Mouse (Mus musculus): Measurements from ENCODE around the gene Ahcyl2. TPM values are rescaled to one million over a fixed set of nuclear protein-coding genes. Genes with fewer than 3 reads are reported as not detected.

The Ahcyl2 gene
- polyA plus RNA-seq, 1 experiment from 2014 or later = 28.9 TPM

GRCm38 (mm10) chr6:29833568-29834255 is 65.9 kb downstream of the Ahcyl2 start:
- Histone ChIP-seq H3K36me3 (ENCODE audit: control insufficient read depth, insufficient read depth, low read length) (no peaks in the 10 kb centered on the region), H3K9me3 (ENCODE audit: control insufficient read depth, low read length) (no peaks in the 10 kb centered on the region), H3K27me3 (ENCODE audit: control insufficient read depth, insufficient read depth, low read length) (no peaks in the 10 kb centered on the region), H3K27ac (ENCODE audit: low read depth, low read length) (no peak overlapping the region), H3K4me2 (ENCODE audit: low read depth, low read length) (no peak overlapping the region), H3K4me3 (ENCODE audit: low read depth, low read length) (no peak overlapping the region), H3K9ac (replicated peaks; ENCODE audit: low read depth, low read length) (no peak overlapping the region), H3K4me1 (ENCODE audit: control insufficient read depth, insufficient read depth, low read length) (no peaks in the 10 kb centered on the region)
- WGBS = 74% methylated on average over 4 of the region's 4 CpGs
- no peak for ATAC-seq (ENCODE audit: low read depth)

DNA sequence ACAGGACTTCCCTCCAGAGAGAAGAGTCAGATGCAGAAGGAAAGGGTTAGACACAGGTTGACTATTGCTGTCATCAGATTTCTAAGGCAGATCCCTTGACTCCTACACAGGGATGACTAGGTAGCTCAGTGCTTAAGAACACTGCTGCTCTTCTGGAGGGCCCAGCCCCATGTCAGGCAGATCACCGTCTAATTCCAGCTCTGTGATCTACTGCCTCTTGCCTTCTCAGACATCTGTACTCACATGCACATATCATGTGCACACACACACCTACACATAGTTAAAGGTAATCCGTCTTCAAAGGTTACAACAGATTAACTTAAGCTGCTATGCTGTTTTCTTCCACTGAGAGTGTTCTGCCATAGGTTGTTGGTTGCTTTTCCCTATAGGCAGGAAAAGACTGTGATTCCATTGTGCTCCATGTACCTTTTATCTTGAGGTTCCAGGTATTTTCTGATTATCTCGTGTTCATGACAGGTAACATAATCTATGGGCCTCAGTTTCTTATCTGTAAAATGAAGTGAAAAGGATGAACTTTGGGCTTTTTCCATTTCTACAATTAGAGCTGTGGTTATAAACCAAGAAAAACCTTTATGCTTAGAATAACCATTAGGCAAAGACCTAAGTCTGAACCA is 67.8 kb downstream of the Ahcyl2 start:
- H3K4me1 ChIP-seq (ENCODE audit: control insufficient read depth, insufficient read depth, low read length) = no peaks in the 10 kb centered on the region
- WGBS = 89% methylated on average over 3 of the region's 3 CpGs
- H3K4me2 ChIP-seq (ENCODE audit: low read depth, low read length) = no peak overlapping the region
- no peak overlapping the region for H3K27ac ChIP-seq (ENCODE audit: low read depth, low read length)
- H3K27me3 ChIP-seq (ENCODE audit: control insufficient read depth, insufficient read depth, low read length) = no peaks in the 10 kb centered on the region
- no peaks in the 10 kb centered on the region for H3K36me3 ChIP-seq (ENCODE audit: control insufficient read depth, insufficient read depth, low read length)
- H3K9ac ChIP-seq (replicated peaks; ENCODE audit: low read depth, low read length) = no peak overlapping the region
- H3K9me3 ChIP-seq (ENCODE audit: control insufficient read depth, low read length) = no peaks in the 10 kb centered on the region
- H3K4me3 ChIP-seq (ENCODE audit: low read depth, low read length) = no peak overlapping the region
- no peak for ATAC-seq (ENCODE audit: low read depth)

GRCm38 (mm10) chr6:29837579-29837978 is 69.8 kb downstream of the Ahcyl2 start:
- ATAC-seq (ENCODE audit: low read depth) = no peak
- no peaks in the 10 kb centered on the region for H3K9me3 ChIP-seq (ENCODE audit: control insufficient read depth, low read length)
- H3K36me3 ChIP-seq (ENCODE audit: control insufficient read depth, insufficient read depth, low read length) = no peaks in the 10 kb centered on the region
- no peak overlapping the region for H3K27ac ChIP-seq (ENCODE audit: low read depth, low read length)
- WGBS = 93% methylated on average over 2 of the region's 2 CpGs
- H3K27me3 ChIP-seq (ENCODE audit: control insufficient read depth, insufficient read depth, low read length) = no peaks in the 10 kb centered on the region
- no peak overlapping the region for H3K4me3 ChIP-seq (ENCODE audit: low read depth, low read length)
- H3K9ac ChIP-seq (replicated peaks; ENCODE audit: low read depth, low read length) = no peak overlapping the region
- H3K4me2 ChIP-seq (ENCODE audit: low read depth, low read length) = no peak overlapping the region
- H3K4me1 ChIP-seq (ENCODE audit: control insufficient read depth, insufficient read depth, low read length) = no peaks in the 10 kb centered on the region

GRCm38 (mm10) chr6:29838531-29838930 is 70.7 kb downstream of the Ahcyl2 start:
- no peak overlapping the region for H3K4me2 ChIP-seq (ENCODE audit: low read depth, low read length)
- no peaks in the 10 kb centered on the region for H3K36me3 ChIP-seq (ENCODE audit: control insufficient read depth, insufficient read depth, low read length)
- H3K9ac ChIP-seq (replicated peaks; ENCODE audit: low read depth, low read length) = no peak overlapping the region
- H3K27me3 ChIP-seq (ENCODE audit: control insufficient read depth, insufficient read depth, low read length) = no peaks in the 10 kb centered on the region
- WGBS = 97% methylated on average over 3 of the region's 3 CpGs
- H3K4me1 ChIP-seq (ENCODE audit: control insufficient read depth, insufficient read depth, low read length) = no peaks in the 10 kb centered on the region
- H3K9me3 ChIP-seq (ENCODE audit: control insufficient read depth, low read length) = no peaks in the 10 kb centered on the region
- no peak overlapping the region for H3K27ac ChIP-seq (ENCODE audit: low read depth, low read length)
- no peak for ATAC-seq (ENCODE audit: low read depth)
- no peak overlapping the region for H3K4me3 ChIP-seq (ENCODE audit: low read depth, low read length)

DNA sequence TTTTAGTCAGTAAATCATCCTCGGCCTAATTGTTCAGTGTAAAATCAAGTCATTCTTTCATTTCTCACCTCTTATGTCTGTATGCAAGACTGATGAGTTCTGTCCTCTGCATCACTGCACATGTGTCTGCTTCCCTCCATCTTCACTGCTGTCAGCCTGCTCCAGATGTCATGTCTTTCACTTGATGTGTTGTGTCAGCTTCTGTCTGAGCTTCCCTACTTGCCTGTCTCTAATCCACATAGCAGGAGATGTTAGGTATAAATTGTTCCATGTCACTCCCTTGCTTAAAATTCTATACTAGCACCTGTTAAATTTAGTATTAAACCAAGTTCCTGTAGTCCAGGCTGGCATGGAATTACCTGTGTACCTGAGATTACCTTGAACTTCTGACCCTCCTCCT is 72.2 kb downstream of the Ahcyl2 start:
- 91% methylated on average over 1 of the region's 1 CpGs for WGBS
- Histone ChIP-seq H3K27ac (ENCODE audit: low read depth, low read length) (no peak overlapping the region), H3K27me3 (ENCODE audit: control insufficient read depth, insufficient read depth, low read length) (no peaks in the 10 kb centered on the region), H3K4me2 (ENCODE audit: low read depth, low read length) (no peak overlapping the region), H3K36me3 (ENCODE audit: control insufficient read depth, insufficient read depth, low read length) (no peaks in the 10 kb centered on the region), H3K4me1 (ENCODE audit: control insufficient read depth, insufficient read depth, low read length) (no peaks in the 10 kb centered on the region), H3K4me3 (ENCODE audit: low read depth, low read length) (no peak overlapping the region), H3K9me3 (ENCODE audit: control insufficient read depth, low read length) (no peaks in the 10 kb centered on the region), H3K9ac (replicated peaks; ENCODE audit: low read depth, low read length) (no peak overlapping the region)
- ATAC-seq (ENCODE audit: low read depth) = no peak

- Histone ChIP-seq H3K9ac (replicated peaks; ENCODE audit: low read depth, low read length) (no peak overlapping the region), H3K9me3 (ENCODE audit: control insufficient read depth, low read length) (no peaks in the 10 kb centered on the region), H3K27ac (ENCODE audit: low read depth, low read length) (no peak overlapping the region), H3K27me3 (ENCODE audit: control insufficient read depth, insufficient read depth, low read length) (no peaks in the 10 kb centered on the region), H3K4me3 (ENCODE audit: low read depth, low read length) (no peak overlapping the region), H3K4me2 (ENCODE audit: low read depth, low read length) (no peak overlapping the region), H3K4me1 (ENCODE audit: control insufficient read depth, insufficient read depth, low read length) (no peaks in the 10 kb centered on the region), H3K36me3 (ENCODE audit: control insufficient read depth, insufficient read depth, low read length) (no peaks in the 10 kb centered on the region)
- WGBS = 97% methylated on average over 2 of the region's 2 CpGs
- ATAC-seq (ENCODE audit: low read depth) = no peak
Measured at GRCm38 (mm10) chr6:29841461-29841860, 73.7 kb downstream of the Ahcyl2 start.

- WGBS = 84% methylated on average over 5 of the region's 5 CpGs
- no peak for ATAC-seq (ENCODE audit: low read depth)
- no peaks in the 10 kb centered on the region for H3K4me1 ChIP-seq (ENCODE audit: control insufficient read depth, insufficient read depth, low read length)
- H3K9ac ChIP-seq (replicated peaks; ENCODE audit: low read depth, low read length) = no peak overlapping the region
- H3K27me3 ChIP-seq (ENCODE audit: control insufficient read depth, insufficient read depth, low read length) = no peaks in the 10 kb centered on the region
- H3K27ac ChIP-seq (ENCODE audit: low read depth, low read length) = no peak overlapping the region
- no peaks in the 10 kb centered on the region for H3K9me3 ChIP-seq (ENCODE audit: control insufficient read depth, low read length)
- H3K4me3 ChIP-seq (ENCODE audit: low read depth, low read length) = no peak overlapping the region
- H3K36me3 ChIP-seq (ENCODE audit: control insufficient read depth, insufficient read depth, low read length) = no peaks in the 10 kb centered on the region
- no peak overlapping the region for H3K4me2 ChIP-seq (ENCODE audit: low read depth, low read length)
Measured at GRCm38 (mm10) chr6:29847643-29848166, 79.9 kb downstream of the Ahcyl2 start.

- H3K36me3 ChIP-seq (ENCODE audit: control insufficient read depth, insufficient read depth, low read length) = no peaks in the 10 kb centered on the region
- H3K9ac ChIP-seq (replicated peaks; ENCODE audit: low read depth, low read length) = no peak overlapping the region
- H3K4me3 ChIP-seq (ENCODE audit: low read depth, low read length) = no peak overlapping the region
- H3K4me1 ChIP-seq (ENCODE audit: control insufficient read depth, insufficient read depth, low read length) = no peaks in the 10 kb centered on the region
- no peaks in the 10 kb centered on the region for H3K27me3 ChIP-seq (ENCODE audit: control insufficient read depth, insufficient read depth, low read length)
- H3K9me3 ChIP-seq (ENCODE audit: control insufficient read depth, low read length) = no peaks in the 10 kb centered on the region
- no peak overlapping the region for H3K4me2 ChIP-seq (ENCODE audit: low read depth, low read length)
- no peak for ATAC-seq (ENCODE audit: low read depth)
- no peak overlapping the region for H3K27ac ChIP-seq (ENCODE audit: low read depth, low read length)
- 70% methylated on average over 3 of the region's 3 CpGs for WGBS
Measured at GRCm38 (mm10) chr6:29848808-29849207, 81.0 kb downstream of the Ahcyl2 start.

GRCm38 (mm10) chr6:29850096-29850495 is 82.3 kb downstream of the Ahcyl2 start:
- Histone ChIP-seq H3K4me3 (ENCODE audit: low read depth, low read length) (no peak overlapping the region), H3K9me3 (ENCODE audit: control insufficient read depth, low read length) (no peaks in the 10 kb centered on the region), H3K36me3 (ENCODE audit: control insufficient read depth, insufficient read depth, low read length) (no peaks in the 10 kb centered on the region), H3K4me1 (ENCODE audit: control insufficient read depth, insufficient read depth, low read length) (no peaks in the 10 kb centered on the region), H3K27ac (ENCODE audit: low read depth, low read length) (no peak overlapping the region), H3K4me2 (ENCODE audit: low read depth, low read length) (no peak overlapping the region), H3K9ac (replicated peaks; ENCODE audit: low read depth, low read length) (no peak overlapping the region), H3K27me3 (ENCODE audit: control insufficient read depth, insufficient read depth, low read length) (no peaks in the 10 kb centered on the region)
- ATAC-seq (ENCODE audit: low read depth) = no peak
- 93% methylated on average over 1 of the region's 1 CpGs for WGBS

Measured in neural tube, embryonic 14.5 days (tissue).